Mouse (Mus musculus) spleen, adult 2 months (tissue): ENCODE measurements around the gene Stk39. TPM values are rescaled to one million over a fixed set of nuclear protein-coding genes. Genes with fewer than 3 reads are reported as not detected.

Experiments
- DNase-seq, 2 experiments: peaks; one replicate each; pipeline versions ENCODE4 v3.0.0 to v3.0.0-alpha.2; 2012 to 2021; ENCODE audit warnings: low spot score in 2 of 2, low read depth in 1 of 2
- H3K27ac ChIP-seq: fragments of 200-500 bp; 2 replicates; pipeline ENCODE4 v1.5.1; 2012; ENCODE audit warnings: low read length, inconsistent platforms; ENCODE audit not compliant: insufficient read depth
- H3K27me3 ChIP-seq: fragments of 200-500 bp; 2 replicates; pipeline ENCODE4 v1.6.1; 2012; ENCODE audit warnings: mild to moderate bottlenecking, moderate library complexity, low read length, inconsistent platforms; ENCODE audit not compliant: control insufficient read depth, insufficient read depth
- H3K36me3 ChIP-seq: fragments of 200-500 bp; 2 replicates; pipeline ENCODE4 v1.6.1; 2012; ENCODE audit warnings: mild to moderate bottlenecking, low read length, inconsistent platforms; ENCODE audit not compliant: control insufficient read depth, insufficient read depth
- H3K4me1 ChIP-seq: fragments of 200-500 bp; 2 replicates; pipeline ENCODE4 v1.6.1; 2011; ENCODE audit warnings: inconsistent platforms; ENCODE audit not compliant: control insufficient read depth, insufficient read depth, insufficient read length
- H3K4me3 ChIP-seq: fragments of 200-500 bp; 2 replicates; pipeline ENCODE4 v1.5.1; 2011; ENCODE audit warnings: mild to moderate bottlenecking, inconsistent platforms; ENCODE audit not compliant: insufficient read depth, insufficient read length; ENCODE audit errors: extremely low read depth
- CTCF ChIP-seq: fragments of 200-500 bp; IDR thresholded peaks from 2 replicates; pipeline ENCODE4 v1.5.1; 2011; ENCODE audit warnings: mild to moderate bottlenecking, inconsistent platforms; ENCODE audit not compliant: insufficient read depth, insufficient read length, insufficient replicate concordance; ENCODE audit errors: extremely low read depth
- POLR2A ChIP-seq: fragments of 200-500 bp; IDR thresholded peaks from 2 replicates; pipeline ENCODE4 v1.6.1; 2011; ENCODE audit warnings: low read depth, low read length, inconsistent platforms
- WGBS: fragments of 180-500 bp; shearing (Covaris S2); methylation state at CpG from one replicate; pipeline ENCODE4 v1.1.7; 2018; 5-methylcytosine and 5-hydroxymethylcytosine counted together
- polyA plus RNA-seq: library from polyadenylated mRNA; depleted of rRNA; stranded (reverse); fragments of >200 nt; gene quantifications from 2 replicates; pipeline ENCODE4 v1.2.3, GENCODE M21; 2012

The Stk39 gene
- polyA plus RNA-seq, 1 experiment: 3.8 TPM

- TF ChIP-seq POLR2A: no peak
- no peak for TF ChIP-seq CTCF
- H3K36me3 ChIP-seq: no peaks in the 10 kb centered on the region
- H3K4me3 ChIP-seq: no peak overlapping the region
- H3K27ac ChIP-seq: no peak overlapping the region
- no peaks in the 10 kb centered on the region for H3K27me3 ChIP-seq
- DNase-seq: no peak
- no peaks in the 10 kb centered on the region for H3K4me1 ChIP-seq
- WGBS: 82% methylated on average over 8 of the region's 8 CpGs
Observed at GRCm38 (mm10) chr2:68346606-68347237, 125.3 kb downstream of the Stk39 start.

GRCm38 (mm10) chr2:68345269-68345668 lies 126.8 kb downstream of the Stk39 start:
- H3K36me3 ChIP-seq: no peaks in the 10 kb centered on the region
- 94% methylated on average over 9 of the region's 9 CpGs for WGBS
- no peaks in the 10 kb centered on the region for H3K27me3 ChIP-seq
- H3K27ac ChIP-seq: no peak overlapping the region
- H3K4me3 ChIP-seq: no peak overlapping the region
- no peak for DNase-seq
- TF ChIP-seq CTCF: no peak
- TF ChIP-seq POLR2A: no peak
- H3K4me1 ChIP-seq: no peaks in the 10 kb centered on the region

- no peak overlapping the region for H3K27ac ChIP-seq
- no peak overlapping the region for H3K4me3 ChIP-seq
- H3K27me3 ChIP-seq: no peaks in the 10 kb centered on the region
- 94% methylated on average over 4 of the region's 4 CpGs for WGBS
- TF ChIP-seq CTCF (no peak), POLR2A (no peak)
- no peak for DNase-seq
- H3K36me3 ChIP-seq: no peaks in the 10 kb centered on the region
- no peaks in the 10 kb centered on the region for H3K4me1 ChIP-seq
Observed at GRCm38 (mm10) chr2:68343751-68344150, 128.3 kb downstream of the Stk39 start.

GRCm38 (mm10) chr2:68342122-68342646 lies 129.9 kb downstream of the Stk39 start:
- DNase-seq: no peak
- no peaks in the 10 kb centered on the region for H3K27me3 ChIP-seq
- H3K4me1 ChIP-seq: no peaks in the 10 kb centered on the region
- 85% methylated on average over 7 of the region's 7 CpGs for WGBS
- H3K4me3 ChIP-seq: no peak overlapping the region
- no peaks in the 10 kb centered on the region for H3K36me3 ChIP-seq
- H3K27ac ChIP-seq: no peak overlapping the region
- TF ChIP-seq POLR2A (no peak), CTCF (no peak)

- Histone ChIP-seq H3K4me1 (no peaks in the 10 kb centered on the region), H3K36me3 (no peaks in the 10 kb centered on the region), H3K4me3 (no peak overlapping the region), H3K27ac (no peak overlapping the region), H3K27me3 (no peaks in the 10 kb centered on the region)
- WGBS: 89% methylated on average over 6 of the region's 6 CpGs
- TF ChIP-seq POLR2A: no peak
- no peak for TF ChIP-seq CTCF
- no peak for DNase-seq
Observed at GRCm38 (mm10) chr2:68336913-68337312, 135.2 kb downstream of the Stk39 start.

- DNase-seq: no peak
- H3K4me3 ChIP-seq: no peak overlapping the region
- WGBS: 91% methylated on average over 5 of the region's 5 CpGs
- no peaks in the 10 kb centered on the region for H3K27me3 ChIP-seq
- H3K27ac ChIP-seq: no peak overlapping the region
- TF ChIP-seq POLR2A: no peak
- TF ChIP-seq CTCF: no peak
- H3K36me3 ChIP-seq: no peaks in the 10 kb centered on the region
- no peaks in the 10 kb centered on the region for H3K4me1 ChIP-seq
Observed at GRCm38 (mm10) chr2:68334945-68335344, 137.1 kb downstream of the Stk39 start.

GRCm38 (mm10) chr2:68325306-68325705 lies 146.8 kb downstream of the Stk39 start:
- WGBS: 76% methylated on average over 5 of the region's 5 CpGs
- Histone ChIP-seq H3K27ac (no peak overlapping the region), H3K4me3 (no peak overlapping the region), H3K36me3 (no peaks in the 10 kb centered on the region), H3K27me3 (no peaks in the 10 kb centered on the region), H3K4me1 (no peaks in the 10 kb centered on the region)
- TF ChIP-seq CTCF (no peak), POLR2A (no peak)
- DNase-seq: no peak
